Mouse (Mus musculus): ENCODE results near the gene Vapb. TPM values are rescaled to one million over a fixed set of nuclear protein-coding genes. Genes with fewer than 3 reads are reported as not detected.

Vapb gene
- polyA plus RNA-seq, 1 experiment from 2014 or later: 8.8 TPM

GRCm38 (mm10) chr2:173810851-173811130 lies 73.5 kb downstream of the Vapb start:
- H3K27me3 ChIP-seq (ENCODE audit: insufficient read depth, low read length): no peaks in the 10 kb centered on the region
- no peaks in the 10 kb centered on the region for H3K9me3 ChIP-seq (ENCODE audit: low read depth, low read length)
- H3K4me1 ChIP-seq (ENCODE audit: insufficient read depth): no peaks in the 10 kb centered on the region
- no peak for TF ChIP-seq CTCF (IDR thresholded peaks at IDR 0.05; ENCODE audit: low read depth)
- no peak overlapping the region for H3K4me2 ChIP-seq
- H3K27ac ChIP-seq (ENCODE audit: low read depth): no peak overlapping the region
- no peak for DNase-seq
- no peak overlapping the region for H3K9ac ChIP-seq
- no peak overlapping the region for H3K4me3 ChIP-seq (ENCODE audit: low read depth, low read length)
- 77% methylated on average over 5 of the region's 5 CpGs for WGBS
- ATAC-seq (ENCODE audit: insufficient read depth): no peak
- no peaks in the 10 kb centered on the region for H3K36me3 ChIP-seq (ENCODE audit: insufficient read depth)

- Histone ChIP-seq H3K27me3 (ENCODE audit: insufficient read depth, low read length) (no peaks in the 10 kb centered on the region), H3K4me1 (ENCODE audit: insufficient read depth) (no peaks in the 10 kb centered on the region), H3K9ac (no peak overlapping the region), H3K27ac (ENCODE audit: low read depth) (no peak overlapping the region), H3K4me2 (no peak overlapping the region), H3K36me3 (ENCODE audit: insufficient read depth) (no peaks in the 10 kb centered on the region), H3K9me3 (ENCODE audit: low read depth, low read length) (no peaks in the 10 kb centered on the region), H3K4me3 (ENCODE audit: low read depth, low read length) (no peak overlapping the region)
- WGBS: 78% methylated on average over 8 of the region's 8 CpGs
- no peak; the same call in 1 of the 2 replicates for TF ChIP-seq CTCF (IDR thresholded peaks at IDR 0.05; ENCODE audit: low read depth)
- no peak for DNase-seq
- no peak for ATAC-seq (ENCODE audit: insufficient read depth)
These were observed 74.5 kb downstream of the Vapb start for GRCm38 (mm10) chr2:173811850-173812249.

- TF ChIP-seq CTCF (IDR thresholded peaks at IDR 0.05; ENCODE audit: low read depth): no peak
- no peaks in the 10 kb centered on the region for H3K27me3 ChIP-seq (ENCODE audit: insufficient read depth, low read length)
- ATAC-seq (ENCODE audit: insufficient read depth): no peak
- no peak overlapping the region for H3K4me2 ChIP-seq
- H3K4me3 ChIP-seq (ENCODE audit: low read depth, low read length): no peak overlapping the region
- H3K4me1 ChIP-seq (ENCODE audit: insufficient read depth): no peaks in the 10 kb centered on the region
- no peaks in the 10 kb centered on the region for H3K36me3 ChIP-seq (ENCODE audit: insufficient read depth)
- WGBS: 78% methylated on average over 5 of the region's 5 CpGs
- H3K27ac ChIP-seq (ENCODE audit: low read depth): no peak overlapping the region
- H3K9ac ChIP-seq: no peak overlapping the region
- DNase-seq: no peak
- peaks cover 3% of the 10 kb centered on the region; the same call in 1 of the 2 replicates for H3K9me3 ChIP-seq (ENCODE audit: low read depth, low read length)
These were observed 75.8 kb downstream of the Vapb start for GRCm38 (mm10) chr2:173813071-173813470.

- H3K4me2 ChIP-seq: no peak overlapping the region
- WGBS: 85% methylated on average over 4 of the region's 4 CpGs
- H3K9me3 ChIP-seq (ENCODE audit: low read depth, low read length): no peaks in the 10 kb centered on the region
- no peaks in the 10 kb centered on the region for H3K27me3 ChIP-seq (ENCODE audit: insufficient read depth, low read length)
- no peaks in the 10 kb centered on the region for H3K4me1 ChIP-seq (ENCODE audit: insufficient read depth)
- H3K36me3 ChIP-seq (ENCODE audit: insufficient read depth): no peaks in the 10 kb centered on the region
- H3K9ac ChIP-seq: no peak overlapping the region
- H3K4me3 ChIP-seq (ENCODE audit: low read depth, low read length): no peak overlapping the region
- H3K27ac ChIP-seq (ENCODE audit: low read depth): no peak overlapping the region
- DNase-seq: no peak
- TF ChIP-seq CTCF (IDR thresholded peaks at IDR 0.05; ENCODE audit: low read depth): no peak
- ATAC-seq (ENCODE audit: insufficient read depth): no peak
These were observed 89.0 kb downstream of the Vapb start for GRCm38 (mm10) chr2:173826287-173826686.

GRCm38 (mm10) chr2:173827228-173827627 lies 89.9 kb downstream of the Vapb start:
- DNase-seq (no peak), ATAC-seq (ENCODE audit: insufficient read depth) (no peak)
- H3K4me1 ChIP-seq (ENCODE audit: insufficient read depth): no peaks in the 10 kb centered on the region
- H3K9ac ChIP-seq: no peak overlapping the region
- no peaks in the 10 kb centered on the region for H3K27me3 ChIP-seq (ENCODE audit: insufficient read depth, low read length)
- no peak overlapping the region for H3K4me3 ChIP-seq (ENCODE audit: low read depth, low read length)
- WGBS: 89% methylated on average over 9 of the region's 9 CpGs
- H3K27ac ChIP-seq (ENCODE audit: low read depth): no peak overlapping the region
- TF ChIP-seq CTCF (IDR thresholded peaks at IDR 0.05; ENCODE audit: low read depth): no peak
- H3K4me2 ChIP-seq: no peak overlapping the region
- no peaks in the 10 kb centered on the region for H3K36me3 ChIP-seq (ENCODE audit: insufficient read depth)
- no peaks in the 10 kb centered on the region for H3K9me3 ChIP-seq (ENCODE audit: low read depth, low read length)

GRCm38 (mm10) chr2:173828134-173828533 lies 90.8 kb downstream of the Vapb start:
- no peaks in the 10 kb centered on the region for H3K9me3 ChIP-seq (ENCODE audit: low read depth, low read length)
- DNase-seq: no peak
- no peak overlapping the region for H3K27ac ChIP-seq (ENCODE audit: low read depth)
- no peak for ATAC-seq (ENCODE audit: insufficient read depth)
- no peaks in the 10 kb centered on the region for H3K36me3 ChIP-seq (ENCODE audit: insufficient read depth)
- no peak overlapping the region for H3K9ac ChIP-seq
- WGBS: 82% methylated on average over 6 of the region's 6 CpGs
- no peak overlapping the region for H3K4me2 ChIP-seq
- H3K4me3 ChIP-seq (ENCODE audit: low read depth, low read length): no peak overlapping the region
- no peaks in the 10 kb centered on the region for H3K27me3 ChIP-seq (ENCODE audit: insufficient read depth, low read length)
- no peak for TF ChIP-seq CTCF (IDR thresholded peaks at IDR 0.05; ENCODE audit: low read depth)
- H3K4me1 ChIP-seq (ENCODE audit: insufficient read depth): no peaks in the 10 kb centered on the region

GRCm38 (mm10) chr2:173832828-173833492 lies 95.6 kb downstream of the Vapb start:
- TF ChIP-seq CTCF (IDR thresholded peaks at IDR 0.05; ENCODE audit: low read depth): no peak
- H3K4me2 ChIP-seq: no peak overlapping the region
- no peak for ATAC-seq (ENCODE audit: insufficient read depth)

More at GRCm38 (mm10) chr2:173832828-173833492, 95.6 kb downstream of the Vapb start:
- no peak overlapping the region for H3K27ac ChIP-seq (ENCODE audit: low read depth)
- no peak for DNase-seq
- no peaks in the 10 kb centered on the region for H3K36me3 ChIP-seq (ENCODE audit: insufficient read depth)
- H3K9ac ChIP-seq: no peak overlapping the region
- H3K27me3 ChIP-seq (ENCODE audit: insufficient read depth, low read length): no peaks in the 10 kb centered on the region
- 80% methylated on average over 7 of the region's 7 CpGs for WGBS
- no peak overlapping the region for H3K4me3 ChIP-seq (ENCODE audit: low read depth, low read length)
- no peaks in the 10 kb centered on the region for H3K4me1 ChIP-seq (ENCODE audit: insufficient read depth)
- H3K9me3 ChIP-seq (ENCODE audit: low read depth, low read length): no peaks in the 10 kb centered on the region

Small RNA genes within 50 kb of the gene (microRNA-seq; reads per million reads assigned to microRNA genes)
- gene Mir6340 (ENCODE audit: borderline number of aligned reads): not detected

Other genes starting within 250 kb of the Vapb start
- gene 1700021F07Rik, start 214.9 kb upstream of the Vapb start, polyA plus RNA-seq (2014; fragmentation: Nextera tagmentation; extraction: Ambion mirVana): not detected in 2 replicates
- gene Ankrd60, start 159.1 kb upstream of the Vapb start, polyA plus RNA-seq (2014; fragmentation: Nextera tagmentation; extraction: Ambion mirVana): not detected in 2 replicates
- gene Rab22a, start 77.8 kb upstream of the Vapb start, polyA plus RNA-seq (2014; fragmentation: Nextera tagmentation; extraction: Ambion mirVana): 34.1 and 34.7 TPM in 2 replicates
- not detected in 2 replicates for gene 1700010B08Rik, start 18.1 kb upstream of the Vapb start, polyA plus RNA-seq (2014; fragmentation: Nextera tagmentation; extraction: Ambion mirVana)

Measured in lung, embryonic 14.5 days (tissue).